In genomic region chr7:134550221-134550809, GRCm38 (mm10) we compare ENCODE assay signal across 8 mouse cellular contexts.
DNase-seq lines count a peak whose midpoint lies in the region; ATAC-seq and TF ChIP-seq lines count a peak whose summit lies in the region.

No protein-coding gene starts in this region.

- H3K36me3 ChIP-seq in hindbrain, embryonic 10.5 days: no peaks in the 10 kb centered on the region
- H3K36me3 ChIP-seq in midbrain, embryonic 15.5 days (replicated peaks): no peaks in the 10 kb centered on the region

- ATAC-seq in midbrain, embryonic 15.5 days (replicated peaks): peak; percentile 80

- H3K4me3 ChIP-seq in hindbrain, embryonic 10.5 days: no peak overlapping the region
- no peak overlapping the region for H3K4me3 ChIP-seq in layer of hippocampus, adult 2 months
- H3K4me3 ChIP-seq in midbrain, embryonic 15.5 days: no peak overlapping the region

- no peaks in the 10 kb centered on the region for H3K9me3 ChIP-seq in hindbrain, embryonic 10.5 days
- no peaks in the 10 kb centered on the region for H3K9me3 ChIP-seq in midbrain, embryonic 15.5 days

- H3K4me2 ChIP-seq in midbrain, embryonic 15.5 days: 0 out of 2 replicates have a peak overlapping the region, but pooled peaks have one; percentile 20

- no peaks in the 10 kb centered on the region for H3K27me3 ChIP-seq in hindbrain, embryonic 10.5 days (ENCODE audit: insufficient read depth, poor library complexity, severe bottlenecking)
- 0 out of 2 replicates have a peak, but pooled peaks cover 7% of the 10 kb centered on the region for H3K27me3 ChIP-seq in midbrain, embryonic 15.5 days (replicated peaks)

- DNase-seq in adrenal gland, postnatal 10 days: peak; percentile 15
- no peak for DNase-seq in adrenal gland, adult 8-10 months
- peak; percentile 16 for DNase-seq in embryo, embryonic 10 days (ENCODE audit: low spot score)
- DNase-seq in hindbrain, embryonic 10.5 days (ENCODE audit: low spot score): peak; percentile 8
- peak in 1 of 2 experiments; percentile 55 for DNase-seq in layer of hippocampus, adult 2 months (ENCODE audit: low spot score in 2 of 2)
- no peak for DNase-seq in cerebellum, adult 9-11 months
- DNase-seq in urinary bladder, postnatal 14 days (ENCODE audit: low spot score): no peak

- H3K9ac ChIP-seq in midbrain, embryonic 15.5 days: no peak overlapping the region

- WGBS in hindbrain, embryonic 10.5 days: 49% methylated on average over 7 of the region's 7 CpGs
- WGBS in midbrain, embryonic 15.5 days: 8% methylated on average over 7 of the region's 7 CpGs

- no peak for TF ChIP-seq CTCF in layer of hippocampus, adult 2 months (conservative IDR thresholded peaks at IDR 0.05)

- no peak overlapping the region for H3K27ac ChIP-seq in hindbrain, embryonic 10.5 days
- H3K27ac ChIP-seq in layer of hippocampus, adult 2 months: peak overlapping the region; percentile 16; the same call in 1 of the 2 replicates
- 0 out of 2 replicates have a peak overlapping the region, but pooled peaks have one; percentile 6 for H3K27ac ChIP-seq in midbrain, embryonic 15.5 days

- H3K4me1 ChIP-seq in hindbrain, embryonic 10.5 days (replicated peaks): peaks cover 8% of the 10 kb centered on the region; the same call in 1 of the 2 replicates
- H3K4me1 ChIP-seq in midbrain, embryonic 15.5 days: peaks cover 11% of the 10 kb centered on the region

Comparison
In these comparisons a context has a peak if more than half of its experiments do, and no peak if none do; other contexts are left out.
1. DNase-seq: peak in adrenal gland, postnatal 10 days (single experiment), embryo, embryonic 10 days (single experiment) and hindbrain, embryonic 10.5 days (single experiment); none in adrenal gland, adult 8-10 months (single experiment), cerebellum, adult 9-11 months (single experiment) and urinary bladder, postnatal 14 days (single experiment).